Mouse (Mus musculus) limb, embryonic 11.5 days (tissue): ENCODE results near the gene Ces1b. TPM values are rescaled to one million over a fixed set of nuclear protein-coding genes. Genes with fewer than 3 reads are reported as not detected.
A peak's percentile ranks its signal among the peaks of the same experiment; 100 is the strongest.

Source experiments
- ATAC-seq: fragments of 200-750 bp; cut with Nextera tagmentation; 2 replicates; pipeline ENCODE4 v1.8.0; 2017; ENCODE audit warnings: low read depth; ENCODE audit not compliant: insufficient number of reproducible peaks, low FRiP score, low TSS enrichment
- DNase-seq: peaks from one replicate; pipeline ENCODE4 v3.0.0-alpha.2; 2015; ENCODE audit warnings: low spot score
- H3K27ac ChIP-seq: fragments of 300-500 bp; sonication (generic); replicated peaks from 2 replicates; pipeline ENCODE4 v1.5.1; 2014; ENCODE audit warnings: low read depth, mild to moderate bottlenecking, low read length
- H3K27me3 ChIP-seq: fragments of 300-500 bp; sonication (generic); 2 replicates; pipeline ENCODE4 v1.6.1; 2014; ENCODE audit warnings: mild to moderate bottlenecking, low read length, mixed read lengths; ENCODE audit not compliant: control insufficient read depth, insufficient read depth
- H3K36me3 ChIP-seq: fragments of 300-500 bp; sonication (generic); 2 replicates; pipeline ENCODE4 v1.6.1; 2014; ENCODE audit warnings: mild to moderate bottlenecking, low read length, moderate library complexity, mixed read lengths; ENCODE audit not compliant: control insufficient read depth, insufficient read depth
- H3K4me1 ChIP-seq: fragments of 300-500 bp; sonication (generic); 2 replicates; pipeline ENCODE4 v1.6.1; 2014; ENCODE audit warnings: low read length, mixed read lengths; ENCODE audit not compliant: control insufficient read depth, insufficient read depth
- H3K4me2 ChIP-seq: fragments of 300-500 bp; sonication (generic); 2 replicates; pipeline ENCODE4 v1.6.1; 2014; ENCODE audit warnings: low read depth, mild to moderate bottlenecking, moderate library complexity; ENCODE audit not compliant: severe bottlenecking
- H3K4me3 ChIP-seq: fragments of 300-500 bp; sonication (generic); 2 replicates; pipeline ENCODE4 v1.5.1; 2014; ENCODE audit warnings: low read depth, low read length
- H3K9ac ChIP-seq: fragments of 300-500 bp; sonication (generic); 2 replicates; pipeline ENCODE4 v1.6.1; 2014; ENCODE audit warnings: mild to moderate bottlenecking, low read length
- H3K9me3 ChIP-seq: fragments of 300-500 bp; sonication (generic); 2 replicates; pipeline ENCODE4 v1.6.1; 2016; ENCODE audit warnings: low read length; ENCODE audit not compliant: control insufficient read depth
- WGBS: fragments of 180-500 bp; shearing (Covaris S2); extraction: QIAGEN DNeasy Blood & Tissue Kit; methylation state at CpG from one replicate; pipeline ENCODE4 v1.1.7; 2014; 5-methylcytosine and 5-hydroxymethylcytosine counted together
- polyA plus RNA-seq: library from polyadenylated mRNA; unstranded; fragments of >200 nt; fragmentation: Nextera tagmentation; extraction: Ambion mirVana; gene quantifications from 2 replicates; pipeline ENCODE4 v1.2.1, GENCODE M21; 2014

The Ces1b gene
- polyA plus RNA-seq, 1 experiment from 2014 or later = not detected

DNA sequence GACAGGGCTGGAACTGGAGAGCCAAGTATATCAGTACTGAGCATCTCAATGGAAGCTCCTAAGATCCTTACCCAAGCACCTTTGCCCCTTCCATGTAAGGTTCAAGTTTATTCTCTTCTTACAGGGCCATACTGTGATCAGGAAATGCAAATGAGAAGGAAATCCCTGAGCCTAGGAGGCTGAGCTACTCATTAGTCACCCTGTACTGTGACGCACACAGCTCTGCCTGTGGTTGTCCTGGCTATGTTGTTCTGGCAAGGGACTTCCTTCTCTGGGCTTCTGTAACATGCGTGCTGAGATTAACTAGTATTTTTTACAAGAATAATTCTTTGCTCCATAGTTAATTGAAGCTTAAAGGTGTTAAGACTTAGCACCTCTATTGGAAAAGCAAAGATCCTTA, 49.2 kb downstream of the Ces1b start:
- Histone ChIP-seq H3K27ac (no peak overlapping the region), H3K4me1 (no peaks in the 10 kb centered on the region), H3K4me2 (no peak overlapping the region), H3K4me3 (no peak overlapping the region), H3K27me3 (no peaks in the 10 kb centered on the region), H3K36me3 (no peaks in the 10 kb centered on the region), H3K9ac (no peak overlapping the region), H3K9me3 (no peaks in the 10 kb centered on the region)
- no peak for DNase-seq
- ATAC-seq = no peak
- 71% methylated on average over 2 of the region's 2 CpGs for WGBS

DNA sequence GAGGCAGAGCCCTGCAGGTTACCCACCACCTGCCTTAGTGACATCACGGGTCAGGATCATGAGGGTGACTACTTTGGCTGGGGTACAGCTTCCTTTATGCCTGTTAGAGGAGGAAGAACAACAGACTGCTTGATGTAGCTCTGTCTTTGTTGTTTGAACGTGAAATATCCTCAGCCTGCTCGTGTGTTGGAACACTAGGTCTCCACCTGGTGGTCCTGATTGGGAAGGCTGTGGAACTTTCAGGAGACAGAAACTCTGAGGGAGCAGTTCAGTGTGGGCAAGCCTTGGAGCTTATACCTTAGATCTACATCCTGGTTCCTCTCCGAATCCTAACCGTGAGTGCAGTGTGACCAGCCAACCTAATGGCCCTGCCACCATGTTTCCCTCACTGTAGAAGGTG, 58.1 kb downstream of the Ces1b start:
- no peak overlapping the region for H3K4me3 ChIP-seq
- no peaks in the 10 kb centered on the region for H3K27me3 ChIP-seq
- WGBS = 75% methylated on average over 5 of the region's 5 CpGs
- no peak for ATAC-seq
- DNase-seq = no peak
- no peak overlapping the region for H3K27ac ChIP-seq
- H3K9me3 ChIP-seq = no peaks in the 10 kb centered on the region
- H3K36me3 ChIP-seq = no peaks in the 10 kb centered on the region
- H3K4me1 ChIP-seq = no peaks in the 10 kb centered on the region
- no peak overlapping the region for H3K4me2 ChIP-seq
- no peak overlapping the region for H3K9ac ChIP-seq

- no peak for ATAC-seq
- no peak for DNase-seq
- Histone ChIP-seq H3K4me1 (no peaks in the 10 kb centered on the region), H3K27ac (no peak overlapping the region), H3K27me3 (no peaks in the 10 kb centered on the region), H3K9me3 (no peaks in the 10 kb centered on the region), H3K4me3 (no peak overlapping the region), H3K36me3 (no peaks in the 10 kb centered on the region), H3K9ac (no peak overlapping the region), H3K4me2 (no peak overlapping the region)
- 65% methylated on average over 4 of the region's 4 CpGs for whole genome bisulfite sequencing
Measured at GRCm38 (mm10) chr8:93014300-93014699, 65.5 kb downstream of the Ces1b start.

- Histone ChIP-seq H3K9ac (no peak overlapping the region), H3K4me1 (no peaks in the 10 kb centered on the region), H3K27ac (no peak overlapping the region), H3K4me2 (no peak overlapping the region), H3K4me3 (no peak overlapping the region), H3K36me3 (no peaks in the 10 kb centered on the region), H3K9me3 (no peaks in the 10 kb centered on the region), H3K27me3 (no peaks in the 10 kb centered on the region)
- no peak for ATAC-seq
- WGBS = 84% methylated on average over 6 of the region's 6 CpGs
- DNase-seq = no peak
Measured at GRCm38 (mm10) chr8:93012226-93012625, 67.6 kb downstream of the Ces1b start.

- ATAC-seq (peak; percentile 73; the same call in 1 of the 2 replicates), DNase-seq (peak; percentile 95)
- no peaks in the 10 kb centered on the region for H3K4me1 ChIP-seq
- H3K4me2 ChIP-seq = no peak overlapping the region
- H3K4me3 ChIP-seq = no peak overlapping the region
- H3K36me3 ChIP-seq = no peaks in the 10 kb centered on the region
- no peak overlapping the region for H3K9ac ChIP-seq
- no peaks in the 10 kb centered on the region for H3K27me3 ChIP-seq
- no peaks in the 10 kb centered on the region for H3K9me3 ChIP-seq
- 12% methylated on average over 9 of the region's 9 CpGs for WGBS
- no peak overlapping the region for H3K27ac ChIP-seq
Measured at GRCm38 (mm10) chr8:93011439-93011838, 68.4 kb downstream of the Ces1b start.

GRCm38 (mm10) chr8:93010286-93010685, 69.5 kb downstream of the Ces1b start:
- Histone ChIP-seq H3K27ac (no peak overlapping the region), H3K9ac (no peak overlapping the region), H3K4me2 (no peak overlapping the region), H3K36me3 (no peaks in the 10 kb centered on the region), H3K4me3 (no peak overlapping the region), H3K27me3 (no peaks in the 10 kb centered on the region), H3K9me3 (no peaks in the 10 kb centered on the region), H3K4me1 (no peaks in the 10 kb centered on the region)
- ATAC-seq (no peak), DNase-seq (peak; percentile 70)
- 29% methylated on average over 5 of the region's 5 CpGs for WGBS

Other genes with a start within 250 kb of the Ces1b start
- gene Lpcat2, start 224.7 kb downstream of the Ces1b start, polyA plus RNA-seq = 8.5 and 9.8 TPM in 2 replicates
- gene Capns2, start 178.6 kb downstream of the Ces1b start, polyA plus RNA-seq = 0.40 and 0.82 TPM in 2 replicates
- gene Slc6a2, start 119.9 kb downstream of the Ces1b start, polyA plus RNA-seq = 0.03 and 0.13 TPM in 2 replicates
- gene Ces1a, start 31.8 kb downstream of the Ces1b start, polyA plus RNA-seq = not detected in 2 replicates
- gene Ces1c, start 51.3 kb upstream of the Ces1b start, polyA plus RNA-seq = not detected in 2 replicates
- not detected in 2 replicates for gene Ces1d, start 117.8 kb upstream of the Ces1b start, polyA plus RNA-seq
- not detected in 2 replicates for gene Ces1e, start 149.6 kb upstream of the Ces1b start, polyA plus RNA-seq
- not detected in 2 replicates for gene Ces1f, start 199.7 kb upstream of the Ces1b start, polyA plus RNA-seq